In genomic region chr4:136969503-136970276, GRCm38 (mm10) we compare ENCODE assay signal across 17 mouse cellular contexts. TPM values are rescaled to one million over a fixed set of nuclear protein-coding genes. Genes with fewer than 3 reads are reported as not detected.
DNase-seq lines count a peak whose midpoint lies in the region; ATAC-seq and TF ChIP-seq lines count a peak whose summit lies in the region.
"Had no signal": no experiment of that assay in that cellular context is flagged by ENCODE, and none has a peak within 500 bp of the region (broad histone marks: within the 10 kb centered on the region; RNA-seq: fewer than 3 reads in every experiment).

No protein-coding gene starts in this region.

- no peak for DNase-seq in hindbrain, postnatal 0 days (ENCODE audit: low spot score)
- no peak for DNase-seq in lung, postnatal 14 days
- DNase-seq in midbrain, embryonic 14.5 days = no peak
- DNase-seq: adrenal gland, postnatal 25 days; B cell, adult 2 months; cerebellum, postnatal 14 days; gastrocnemius, postnatal 36 days had no signal

- no peak overlapping the region for H3K9ac ChIP-seq in hindbrain, postnatal 0 days (replicated peaks; ENCODE audit: low read length)
- H3K9ac ChIP-seq in hindbrain, embryonic 13.5 days = no peak overlapping the region
- H3K9ac ChIP-seq in lung, embryonic 16.5 days (ENCODE audit: low read length) = no peak overlapping the region
- H3K9ac ChIP-seq in ES-Bruce4 (ENCODE audit: low read depth, poor library complexity, severe bottlenecking) = no peak overlapping the region
- H3K9ac ChIP-seq in midbrain, embryonic 14.5 days (replicated peaks; ENCODE audit: low read length) = no peak overlapping the region
- H3K9ac ChIP-seq: embryonic facial prominence, embryonic 12.5 days; kidney, embryonic 15.5 days had no signal

- WGBS in hindbrain, postnatal 0 days = 30% methylated on average over 16 of the region's 16 CpGs
- 37% methylated on average over 16 of the region's 16 CpGs for WGBS in hindbrain, embryonic 13.5 days
- 13% methylated on average over 16 of the region's 16 CpGs for WGBS in lung, embryonic 16.5 days
- WGBS in midbrain, embryonic 14.5 days = 31% methylated on average over 16 of the region's 16 CpGs

- ATAC-seq in hindbrain, postnatal 0 days = no peak
- no peak for ATAC-seq in hindbrain, embryonic 13.5 days (ENCODE audit: low FRiP score)
- peak; percentile 80 for ATAC-seq in lung, embryonic 16.5 days (ENCODE audit: low read depth)
- no peak for ATAC-seq in midbrain, embryonic 14.5 days (ENCODE audit: low FRiP score, low TSS enrichment)
- no peak for ATAC-seq in erythroid progenitor cell, adult 5-6 weeks (replicated peaks; ENCODE audit: low FRiP score, poor library complexity, severe bottlenecking)

- H3K4me1 ChIP-seq in hindbrain, postnatal 0 days (ENCODE audit: insufficient read depth, low read length) = peaks cover 10% of the 10 kb centered on the region
- peaks cover 71% of the 10 kb centered on the region for H3K4me1 ChIP-seq in hindbrain, embryonic 13.5 days (replicated peaks)
- H3K4me1 ChIP-seq in lung, embryonic 16.5 days (replicated peaks; ENCODE audit: control insufficient read depth, insufficient read depth, low read length) = peaks cover 17% of the 10 kb centered on the region
- no peaks in the 10 kb centered on the region for H3K4me1 ChIP-seq in ES-Bruce4 (ENCODE audit: control insufficient read depth, insufficient read depth, low read length)
- H3K4me1 ChIP-seq in midbrain, embryonic 14.5 days (ENCODE audit: control insufficient read depth, insufficient read depth, low read length) = peaks cover 52% of the 10 kb centered on the region

- H3K27ac ChIP-seq in hindbrain, postnatal 0 days = no peak overlapping the region
- H3K27ac ChIP-seq in hindbrain, embryonic 13.5 days = no peak overlapping the region
- no peak overlapping the region for H3K27ac ChIP-seq in lung, embryonic 16.5 days (ENCODE audit: low read length)
- no peak overlapping the region for H3K27ac ChIP-seq in ES-Bruce4 (ENCODE audit: insufficient read depth, low read length)
- H3K27ac ChIP-seq in midbrain, embryonic 14.5 days (replicated peaks; ENCODE audit: low read depth, low read length) = peak overlapping the region; percentile 13; the same call in 1 of the 2 replicates
- H3K27ac ChIP-seq: embryonic facial prominence, embryonic 12.5 days; kidney, embryonic 15.5 days had no signal

- H3K4me2 ChIP-seq in hindbrain, postnatal 0 days (ENCODE audit: low read depth, low read length) = no peak overlapping the region
- H3K4me2 ChIP-seq in hindbrain, embryonic 13.5 days = no peak overlapping the region
- H3K4me2 ChIP-seq in lung, embryonic 16.5 days (ENCODE audit: low read depth, low read length) = no peak overlapping the region
- no peak overlapping the region for H3K4me2 ChIP-seq in midbrain, embryonic 14.5 days (ENCODE audit: low read length)
- H3K4me2 ChIP-seq: embryonic facial prominence, embryonic 12.5 days; heart, embryonic 11.5 days; kidney, embryonic 15.5 days had no signal

- TF ChIP-seq CTCF in hindbrain, postnatal 0 days (IDR thresholded peaks at IDR 0.05; ENCODE audit: low read depth) = peak; percentile 43
- TF ChIP-seq CTCF in ES-Bruce4 (IDR thresholded peaks at IDR 0.05; ENCODE audit: low read depth, low read length) = peak; percentile 48

- no peaks in the 10 kb centered on the region for H3K36me3 ChIP-seq in hindbrain, postnatal 0 days (ENCODE audit: insufficient read depth, low read length)
- no peaks in the 10 kb centered on the region for H3K36me3 ChIP-seq in hindbrain, embryonic 13.5 days
- no peaks in the 10 kb centered on the region for H3K36me3 ChIP-seq in lung, embryonic 16.5 days (ENCODE audit: control insufficient read depth, insufficient read depth, low read length)
- H3K36me3 ChIP-seq in ES-Bruce4 (ENCODE audit: control insufficient read depth, insufficient read depth, low read length, poor library complexity, severe bottlenecking) = no peaks in the 10 kb centered on the region
- H3K36me3 ChIP-seq in midbrain, embryonic 14.5 days (ENCODE audit: control insufficient read depth, insufficient read depth, low read length) = no peaks in the 10 kb centered on the region
- H3K36me3 ChIP-seq: embryonic facial prominence, embryonic 12.5 days; forebrain, embryonic 10.5 days; kidney, embryonic 15.5 days had no signal

- no peak overlapping the region for H3K4me3 ChIP-seq in hindbrain, postnatal 0 days (ENCODE audit: low read length)
- H3K4me3 ChIP-seq in hindbrain, embryonic 13.5 days = no peak overlapping the region
- no peak overlapping the region for H3K4me3 ChIP-seq in lung, embryonic 16.5 days (ENCODE audit: low read length)
- H3K4me3 ChIP-seq in ES-Bruce4 (ENCODE audit: low read depth, low read length) = no peak overlapping the region
- H3K4me3 ChIP-seq in midbrain, embryonic 14.5 days (replicated peaks; ENCODE audit: low read depth, low read length) = no peak overlapping the region
- H3K4me3 ChIP-seq: embryonic facial prominence, embryonic 12.5 days; forebrain, embryonic 10.5 days; kidney, embryonic 15.5 days had no signal

- no peak for TF ChIP-seq POLR2A in ES-Bruce4 (IDR thresholded peaks at IDR 0.05; ENCODE audit: insufficient read depth, low read length)

- TF ChIP-seq EP300 in ES-Bruce4 (IDR thresholded peaks at IDR 0.05; ENCODE audit: insufficient read depth, low read depth, low read length) = no peak

- H3K9me3 ChIP-seq in hindbrain, postnatal 0 days (ENCODE audit: low read length) = no peaks in the 10 kb centered on the region
- no peaks in the 10 kb centered on the region for H3K9me3 ChIP-seq in hindbrain, embryonic 13.5 days
- no peaks in the 10 kb centered on the region for H3K9me3 ChIP-seq in lung, embryonic 16.5 days (ENCODE audit: control insufficient read depth, low read length)
- H3K9me3 ChIP-seq in ES-Bruce4 (replicated peaks; ENCODE audit: control insufficient read depth, insufficient read depth, low read length, poor library complexity, severe bottlenecking) = no peaks in the 10 kb centered on the region
- H3K9me3 ChIP-seq in midbrain, embryonic 14.5 days (ENCODE audit: control insufficient read depth, low read length) = no peaks in the 10 kb centered on the region
- H3K9me3 ChIP-seq: embryonic facial prominence, embryonic 12.5 days; forebrain, embryonic 10.5 days; kidney, embryonic 15.5 days had no signal

- H3K27me3 ChIP-seq in hindbrain, postnatal 0 days (ENCODE audit: insufficient read depth, low read length) = 0 out of 2 replicates have a peak, but pooled peaks cover 3% of the 10 kb centered on the region
- H3K27me3 ChIP-seq in hindbrain, embryonic 13.5 days = peaks cover 71% of the 10 kb centered on the region
- H3K27me3 ChIP-seq in lung, embryonic 16.5 days (ENCODE audit: control insufficient read depth, insufficient read depth, low read depth, low read length) = peaks cover 62% of the 10 kb centered on the region
- H3K27me3 ChIP-seq in ES-Bruce4 (ENCODE audit: control insufficient read depth, insufficient read depth, low read length, poor library complexity, severe bottlenecking) = no peaks in the 10 kb centered on the region
- peaks cover 46% of the 10 kb centered on the region for H3K27me3 ChIP-seq in midbrain, embryonic 14.5 days (ENCODE audit: control insufficient read depth, insufficient read depth, low read length)

RNA-seq across cellular contexts. Expression of gene Epha8, which starts 13.1 kb away (rescaled TPM):
- total RNA-seq in hindbrain, postnatal 0 days (2014; rRNA removed) = 52.9 and 59.3 TPM in 2 replicates
- 13.3 and 14.2 TPM in 2 replicates for polyA plus RNA-seq in hindbrain, postnatal 0 days (2015; fragmentation: Nextera tagmentation; extraction: Ambion mirVana)
- 5.6 and 6.1 TPM in 2 replicates for polyA plus RNA-seq in hindbrain, embryonic 13.5 days (2015; fragmentation: Nextera tagmentation; extraction: Ambion mirVana)
- polyA plus RNA-seq in lung, embryonic 16.5 days (2015; fragmentation: Nextera tagmentation; extraction: Ambion mirVana) = not detected in 2 replicates
- 0.61 and 0.72 TPM in 2 replicates for polyA plus RNA-seq in ES-Bruce4 (2011; ENCODE audit: insufficient read depth, insufficient read length, low read depth, missing spikeins)
- 18.5 and 20.5 TPM in 2 replicates for polyA plus RNA-seq in midbrain, embryonic 14.5 days (2014; fragmentation: Nextera tagmentation; extraction: Ambion mirVana)
- not detected in 2 replicates for total RNA-seq in erythroid progenitor cell, adult 5-6 weeks (2015; ENCODE audit: low replicate concordance)
- not detected in 2 replicates for total RNA-seq in erythroid progenitor cell, adult 5-6 weeks (2017; ENCODE audit: low replicate concordance)
- total RNA-seq: gastrocnemius, postnatal 36 days; heart, postnatal 25 days; MEL had no signal
- polyA plus RNA-seq: heart, embryonic 11.5 days had no signal
